In genomic region chr12:74528983-74529566, GRCm38 (mm10) we compare ENCODE assay signal across 13 mouse cellular contexts.
A peak's percentile ranks its signal among the peaks of the same experiment; 100 is the strongest.
DNase-seq lines count a peak whose midpoint lies in the region; ATAC-seq lines count a peak whose summit lies in the region.
"Had no signal": no experiment of that assay in that cellular context is flagged by ENCODE, and none has a peak within 500 bp of the region (broad histone marks: within the 10 kb centered on the region; RNA-seq: fewer than 3 reads in every experiment).

No protein-coding gene starts in this region.

- H3K4me1 ChIP-seq in heart, embryonic 12.5 days (replicated peaks): no peaks in the 10 kb centered on the region
- no peaks in the 10 kb centered on the region for H3K4me1 ChIP-seq in stomach, embryonic 16.5 days (ENCODE audit: control insufficient read depth, insufficient read depth, low read length)
- H3K4me1 ChIP-seq: heart, embryonic 15.5 days; liver, embryonic 15.5 days had no signal

- H3K9me3 ChIP-seq in heart, embryonic 12.5 days (replicated peaks): no peaks in the 10 kb centered on the region
- H3K9me3 ChIP-seq in stomach, embryonic 16.5 days (replicated peaks; ENCODE audit: control insufficient read depth, low read length): no peaks in the 10 kb centered on the region
- H3K9me3 ChIP-seq: heart, embryonic 15.5 days; liver, embryonic 15.5 days; midbrain, embryonic 12.5 days had no signal

- 74% methylated on average over 5 of the region's 5 CpGs for WGBS in heart, embryonic 12.5 days
- 45% methylated on average over 5 of the region's 5 CpGs for WGBS in stomach, embryonic 16.5 days

- DNase-seq in heart, adult 18-20 months: peak; percentile 35 to 36
- DNase-seq in urinary bladder, postnatal 14 days (ENCODE audit: low spot score): peak; percentile 55
- DNase-seq in urinary bladder, postnatal 10 days (ENCODE audit: low spot score): no peak
- peak; percentile 3 for DNase-seq in kidney, adult 9 months
- no peak for DNase-seq in layer of hippocampus, postnatal 14 days (ENCODE audit: low spot score in 2 of 2)
- DNase-seq in yolk sac, embryonic 10.5 days (ENCODE audit: low spot score): no peak
- DNase-seq: right cerebral cortex, adult 18-20 months; thymus, postnatal 4 days had no signal

- no peak overlapping the region for H3K9ac ChIP-seq in heart, embryonic 12.5 days
- no peak overlapping the region for H3K9ac ChIP-seq in stomach, embryonic 16.5 days (ENCODE audit: low read length)
- H3K9ac ChIP-seq: heart, embryonic 15.5 days; liver, embryonic 15.5 days; midbrain, embryonic 12.5 days had no signal

- H3K4me2 ChIP-seq in heart, embryonic 12.5 days: no peak overlapping the region
- H3K4me2 ChIP-seq in stomach, embryonic 16.5 days (ENCODE audit: low read depth, low read length): no peak overlapping the region
- H3K4me2 ChIP-seq: heart, embryonic 15.5 days; liver, embryonic 15.5 days; midbrain, embryonic 12.5 days had no signal

- ATAC-seq in heart, embryonic 12.5 days (ENCODE audit: insufficient number of reproducible peaks, low FRiP score): no peak
- no peak for ATAC-seq in stomach, embryonic 16.5 days (ENCODE audit: insufficient read depth, low FRiP score)

- H3K36me3 ChIP-seq in heart, embryonic 12.5 days: no peaks in the 10 kb centered on the region
- H3K36me3 ChIP-seq in stomach, embryonic 16.5 days (ENCODE audit: control insufficient read depth, insufficient read depth, low read length): no peaks in the 10 kb centered on the region
- H3K36me3 ChIP-seq: heart, embryonic 15.5 days; liver, embryonic 15.5 days; midbrain, embryonic 12.5 days had no signal

- H3K27me3 ChIP-seq in heart, embryonic 12.5 days (replicated peaks): no peaks in the 10 kb centered on the region
- no peaks in the 10 kb centered on the region for H3K27me3 ChIP-seq in stomach, embryonic 16.5 days (ENCODE audit: control insufficient read depth, insufficient read depth, low read length)
- H3K27me3 ChIP-seq: heart, embryonic 15.5 days; liver, embryonic 15.5 days; midbrain, embryonic 12.5 days had no signal

- H3K4me3 ChIP-seq in heart, embryonic 12.5 days: no peak overlapping the region
- no peak overlapping the region for H3K4me3 ChIP-seq in stomach, embryonic 16.5 days (replicated peaks; ENCODE audit: low read length)
- H3K4me3 ChIP-seq: heart, embryonic 15.5 days; liver, embryonic 15.5 days; midbrain, embryonic 12.5 days had no signal

- no peak overlapping the region for H3K27ac ChIP-seq in heart, embryonic 12.5 days (ENCODE audit: poor library complexity, severe bottlenecking)
- H3K27ac ChIP-seq in stomach, embryonic 16.5 days (ENCODE audit: low read length): peak overlapping the region; percentile 53; the same call in 1 of the 2 replicates
- H3K27ac ChIP-seq: heart, embryonic 15.5 days; liver, embryonic 15.5 days; midbrain, embryonic 12.5 days had no signal

Comparison
In these comparisons a context has a peak if more than half of its experiments do, and no peak if none do; other contexts are left out.
1. DNase-seq: peak in heart, adult 18-20 months (2 of 2), urinary bladder, postnatal 14 days (single experiment) and kidney, adult 9 months (single experiment); none in urinary bladder, postnatal 10 days (single experiment), layer of hippocampus, postnatal 14 days (0 of 2) and yolk sac, embryonic 10.5 days (single experiment).